Comparison of ENCODE assay signal across 8 mouse cellular contexts in the genomic region with DNA sequence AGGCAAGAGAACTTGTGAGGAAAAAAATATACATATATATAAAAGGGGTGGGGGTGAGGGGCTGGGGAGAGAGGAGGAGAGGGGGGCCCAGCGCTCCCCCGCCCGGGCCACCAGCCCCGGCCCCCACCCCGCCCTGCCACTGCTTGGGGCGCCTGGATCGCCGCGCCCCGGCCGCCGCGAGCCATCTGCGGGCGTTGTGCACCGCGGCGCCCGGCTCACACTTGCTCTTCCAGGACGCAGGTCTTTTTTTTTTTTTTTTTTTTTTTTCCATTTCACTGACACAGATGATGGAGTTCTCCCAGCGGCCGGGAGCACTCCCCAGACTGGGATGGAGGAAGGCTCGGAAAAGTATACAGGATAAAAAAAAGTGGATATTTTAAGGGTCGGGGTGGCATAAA. TPM values are rescaled to one million over a fixed set of nuclear protein-coding genes. Genes with fewer than 3 reads are reported as not detected.
DNase-seq lines count a peak whose midpoint lies in the region; ATAC-seq lines count a peak whose summit lies in the region.

No protein-coding gene starts in this region.

- no peaks in the 10 kb centered on the region for H3K36me3 ChIP-seq in megakaryocyte, embryonic 14.5 days (replicated peaks; ENCODE audit: low read length)
- no peaks in the 10 kb centered on the region for H3K36me3 ChIP-seq in liver, embryonic 12.5 days

- peak overlapping the region; percentile 63; the same call in 1 of the 2 replicates for H3K9ac ChIP-seq in liver, embryonic 12.5 days

- peaks cover 4% of the 10 kb centered on the region; the same call in 1 of the 2 replicates for H3K9me3 ChIP-seq in megakaryocyte, embryonic 14.5 days
- no peaks in the 10 kb centered on the region for H3K9me3 ChIP-seq in liver, embryonic 12.5 days (replicated peaks)

- WGBS in liver, embryonic 12.5 days (ENCODE audit: insufficient replicate concordance) = under 1% methylated on average over 23 of the region's 24 CpGs

- ATAC-seq in megakaryocyte, adult 5-6 weeks (ENCODE audit: poor library complexity, severe bottlenecking) = no peak
- ATAC-seq in liver, embryonic 12.5 days = no peak

- peak overlapping the region; percentile 67 for H3K27ac ChIP-seq in liver, embryonic 12.5 days

- H3K4me1 ChIP-seq in megakaryocyte, embryonic 14.5 days = peaks cover 45% of the 10 kb centered on the region
- peaks cover 53% of the 10 kb centered on the region for H3K4me1 ChIP-seq in liver, embryonic 12.5 days

- peak overlapping the region; percentile 73 for H3K4me2 ChIP-seq in liver, embryonic 12.5 days

- H3K27me3 ChIP-seq in megakaryocyte, embryonic 14.5 days (replicated peaks) = peaks cover 86% of the 10 kb centered on the region
- H3K27me3 ChIP-seq in liver, embryonic 12.5 days (replicated peaks) = peaks cover 88% of the 10 kb centered on the region

- peak overlapping the region; percentile 91 for H3K4me3 ChIP-seq in megakaryocyte, embryonic 14.5 days (replicated peaks)
- H3K4me3 ChIP-seq in liver, embryonic 12.5 days = peak overlapping the region; percentile 62

- peak; percentile 60 for DNase-seq in embryo, embryonic 10 days (ENCODE audit: low spot score)
- DNase-seq in embryo, embryonic 11 days = no peak
- no peak for DNase-seq in right cerebral cortex, postnatal 14 days
- DNase-seq in adrenal gland, adult 2 months = no peak
- DNase-seq in layer of hippocampus, postnatal 25 days (ENCODE audit: extremely low spot score in 1 of 2, low spot score in 1 of 2) = no peak

RNA-seq across cellular contexts. Expression of gene Prox1, which starts 0.3 kb away (rescaled TPM):
- polyA plus RNA-seq in megakaryocyte, embryonic 14.5 days (2012; ENCODE audit: insufficient read depth, low replicate concordance) = 0.06 and 1.4 TPM in 2 replicates
- not detected in 2 replicates for total RNA-seq in megakaryocyte, adult 5-6 weeks (2015)
- not detected in 2 replicates for total RNA-seq in megakaryocyte, adult 5-6 weeks (2017)
- polyA plus RNA-seq in liver, embryonic 12.5 days (2016; fragmentation: Nextera tagmentation; extraction: Ambion mirVana) = 7.6 TPM in 2 replicates
- total RNA-seq in adrenal gland, adult 2 months (2021) = 10 to 100 TPM; 33.4 to 34.0 TPM
- 17.4 and 22.8 TPM in 2 replicates for polyA plus RNA-seq in adrenal gland, adult 2 months (2012; rRNA removed)
- total RNA-seq in layer of hippocampus, postnatal 25 days (2021) = 100 to 1,000 TPM in 1 of 2 experiments, 10 to 100 TPM in 1; 93.4 to 124 TPM

Comparison
In these comparisons a context has a peak if more than half of its experiments do, and no peak if none do; other contexts are left out.
1. RNA of gene Prox1, which starts 0.3 kb away (total RNA-seq): 93.4 to 124 TPM in layer of hippocampus, postnatal 25 days and 33.4 to 34.0 TPM in adrenal gland, adult 2 months; not detected in megakaryocyte, adult 5-6 weeks; every median in the first group is over 10 times any median in the second.